Mouse (Mus musculus) spleen, postnatal 36 days (tissue): Measurements from ENCODE around the gene Ercc6.
A peak's percentile ranks its signal among the peaks of the same experiment; 100 is the strongest.

Experiments
- DNase-seq, 2 experiments: peaks; one replicate each; pipeline ENCODE4 v3.0.0; 2022; ENCODE audit warnings: low spot score in 2 of 2, mixed read lengths in 1 of 2

Gene Ercc6

GRCm38 (mm10) chr14:32572519-32572918, 59.2 kb downstream of the Ercc6 start:
- no peak for DNase-seq

DNA sequence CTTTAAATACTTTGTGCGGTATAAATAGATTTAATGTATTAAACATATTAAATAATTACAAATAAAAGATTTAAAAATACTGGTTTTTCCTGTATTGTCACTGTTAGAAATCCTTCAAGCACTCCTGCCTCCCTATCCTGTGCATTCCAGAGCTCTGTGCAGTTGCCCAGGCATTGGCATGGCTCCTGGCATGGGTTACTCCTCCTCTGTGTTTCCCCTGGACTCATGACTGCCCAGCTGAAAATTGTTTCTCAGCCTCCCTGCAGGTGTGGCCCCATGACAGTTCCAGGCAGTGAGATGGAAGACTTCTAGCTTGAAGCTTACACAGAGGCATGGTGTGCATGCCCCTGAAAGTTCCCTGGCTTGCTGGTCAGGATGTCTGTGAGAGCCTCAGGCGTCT, 65.1 kb downstream of the Ercc6 start:
- DNase-seq = no peak

DNA sequence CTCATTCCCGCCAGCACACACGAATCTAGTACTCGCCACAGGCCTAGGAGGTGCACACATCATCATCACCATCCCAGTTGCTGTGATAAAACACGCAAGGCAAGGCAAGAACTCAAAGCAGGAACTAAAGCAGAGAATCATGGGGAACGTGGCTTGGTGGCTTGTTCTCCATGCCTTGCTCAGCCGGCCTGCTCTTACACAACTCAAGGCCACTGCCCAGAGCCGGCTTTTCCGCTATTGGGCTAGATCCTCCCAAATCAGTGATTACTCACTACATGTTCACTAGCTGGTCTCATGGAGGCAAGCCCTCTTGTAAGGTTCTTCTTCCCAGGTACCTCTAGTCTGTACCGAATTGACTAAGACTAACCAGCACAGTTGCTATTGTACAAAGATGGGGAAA, 70.4 kb downstream of the Ercc6 start:
- DNase-seq = no peak

- peak in 1 of 2 experiments; percentile 17 for DNase-seq
Observed at GRCm38 (mm10) chr14:32587013-32587784, 73.9 kb downstream of the Ercc6 start.

- no peak for DNase-seq
Observed at GRCm38 (mm10) chr14:32590377-32590776, 77.1 kb downstream of the Ercc6 start.

DNA sequence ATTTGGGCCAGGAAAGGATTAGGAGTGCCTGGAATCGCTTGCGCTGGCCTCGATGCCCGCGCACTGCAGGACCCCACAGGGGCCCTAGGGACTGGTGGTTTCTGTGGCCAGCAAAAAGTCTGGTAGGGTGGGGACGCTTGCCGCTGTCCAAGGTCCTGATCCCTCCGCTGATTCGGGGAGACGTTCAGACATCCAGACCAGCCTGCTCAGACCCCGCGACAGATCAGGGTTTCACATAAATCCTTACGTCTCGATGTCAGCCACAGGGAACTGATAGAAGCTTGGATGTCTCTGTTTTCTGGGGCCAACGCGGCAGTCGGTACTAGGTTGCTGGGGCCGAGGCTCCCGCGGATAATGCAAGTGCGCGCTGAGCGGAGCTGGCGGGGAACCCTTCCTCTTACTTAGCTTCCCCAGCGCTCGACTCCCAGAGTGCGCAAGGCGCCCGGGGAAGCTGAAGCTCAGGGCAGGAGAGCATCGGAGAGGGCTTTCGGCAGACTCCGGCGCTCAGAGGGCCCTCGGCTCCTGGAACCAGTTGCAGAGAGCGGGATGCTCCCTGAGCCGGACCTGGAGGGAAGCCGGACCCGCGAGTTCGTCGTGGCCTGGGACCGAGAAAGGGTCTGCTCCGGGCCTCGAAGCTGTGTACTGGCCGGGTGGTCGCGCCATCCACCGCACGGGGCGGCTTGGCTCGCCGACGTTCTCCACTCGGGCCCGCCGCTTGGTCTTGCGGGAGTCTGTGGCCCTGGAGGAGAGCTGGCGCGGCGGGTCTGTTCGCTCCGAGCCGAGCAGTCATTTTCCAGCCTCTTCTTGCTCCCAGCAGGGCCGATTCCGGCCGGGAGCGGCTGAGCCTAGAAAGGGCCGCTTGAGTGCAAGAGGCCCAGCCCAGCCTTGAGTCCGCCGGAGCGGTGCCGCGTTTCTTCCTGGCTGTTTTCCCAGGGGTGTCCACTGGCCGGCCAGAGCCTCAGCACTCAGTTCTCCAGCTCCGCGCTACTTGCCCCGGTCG, 84.2 kb downstream of the Ercc6 start:
- DNase-seq = peak; percentile 19 to 25

- no peak for DNase-seq
Observed at GRCm38 (mm10) chr14:32598437-32599219, 85.3 kb downstream of the Ercc6 start.

GRCm38 (mm10) chr14:32599290-32600041, 86.1 kb downstream of the Ercc6 start, which contains the start of gene Prrxl1:
Prrxl1 (plus strand) TSS chr14:32599407.
- no peak for DNase-seq

- DNase-seq = no peak
Observed at GRCm38 (mm10) chr14:32600110-32600509, 86.8 kb downstream of the Ercc6 start.

GRCm38 (mm10) chr14:32605508-32605907, 92.2 kb downstream of the Ercc6 start:
- no peak for DNase-seq

DNA sequence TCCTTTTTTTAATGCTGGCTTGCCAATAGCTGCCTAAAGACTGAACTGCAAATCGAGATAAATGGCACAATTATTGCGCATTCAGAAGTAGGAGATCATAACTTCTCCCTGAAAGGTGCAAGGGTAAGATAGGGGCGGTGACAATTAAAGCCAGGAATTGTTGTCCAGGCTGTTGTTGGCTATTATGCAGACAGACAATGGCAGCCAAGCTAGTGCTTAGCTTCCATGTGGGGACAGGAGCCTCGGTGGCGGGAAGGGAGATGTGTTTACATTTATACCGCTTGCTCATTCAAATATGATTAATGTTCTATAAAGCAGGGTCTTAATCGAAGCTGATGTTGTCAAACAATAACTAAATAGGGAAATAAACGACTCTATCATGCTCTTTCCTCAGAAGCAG, 93.0 kb downstream of the Ercc6 start:
- DNase-seq = no peak

DNA sequence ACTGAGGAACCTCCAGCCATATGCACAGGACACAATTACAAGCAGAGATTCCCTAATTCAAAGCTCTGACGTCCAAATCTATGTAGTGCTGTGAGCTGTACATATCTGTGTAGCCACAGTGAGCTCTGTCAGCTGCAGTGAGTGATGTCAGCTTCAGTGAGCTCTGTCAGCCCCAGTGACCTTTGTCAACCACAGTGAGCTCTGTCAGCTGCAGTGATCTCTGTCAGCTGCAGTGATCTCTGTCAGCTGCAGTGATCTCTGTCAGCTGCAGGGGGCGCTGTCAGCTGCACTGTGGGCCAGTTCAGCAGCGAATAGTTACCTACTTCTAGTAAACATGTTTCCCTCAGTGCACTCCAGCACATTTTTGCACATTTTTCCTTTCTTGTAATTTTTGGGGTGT, 96.1 kb downstream of the Ercc6 start:
- DNase-seq = no peak

- DNase-seq = no peak
Observed at GRCm38 (mm10) chr14:32617253-32617652, 103.9 kb downstream of the Ercc6 start.

DNA sequence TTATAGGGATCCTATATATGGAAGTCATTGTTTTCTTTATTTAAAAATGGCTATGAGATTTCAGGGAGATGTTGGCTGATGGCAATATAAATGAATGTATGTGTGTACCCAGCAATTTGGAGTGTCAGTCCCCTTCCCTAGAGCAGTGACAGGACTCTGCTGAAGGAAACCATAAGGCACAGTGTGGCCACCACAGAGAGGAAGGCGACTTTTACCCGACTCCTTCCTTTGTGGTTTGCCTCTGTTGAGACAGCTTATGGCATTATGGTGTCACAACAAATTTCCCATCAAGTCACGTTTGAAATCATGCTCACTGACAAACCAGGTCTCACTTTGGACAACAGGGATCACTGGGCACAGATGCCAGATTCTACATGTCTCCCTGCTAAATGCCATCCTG, 110.9 kb downstream of the Ercc6 start:
- no peak for DNase-seq

DNA sequence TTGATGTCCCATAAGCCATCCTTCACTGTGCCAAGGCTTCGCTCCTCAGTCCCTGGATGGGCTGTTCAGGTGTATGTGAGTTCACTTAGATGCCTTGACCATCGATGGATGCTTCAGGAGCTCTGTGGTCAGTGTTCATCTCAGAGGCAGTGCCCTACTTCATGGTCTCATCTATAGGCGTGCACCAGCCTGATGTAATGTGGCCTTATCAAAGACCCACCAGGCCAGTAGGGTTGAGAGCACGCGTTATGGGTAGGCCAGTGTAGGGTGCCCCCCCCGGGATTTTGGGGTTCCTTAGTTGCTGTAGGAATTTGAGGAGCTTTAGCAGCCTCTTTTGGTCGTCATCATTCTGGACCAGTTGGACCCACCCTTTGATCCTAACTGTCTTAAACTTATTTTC, 111.5 kb downstream of the Ercc6 start:
- no peak for DNase-seq

GRCm38 (mm10) chr14:32627271-32627670, 114.0 kb downstream of the Ercc6 start:
- no peak for DNase-seq

DNA sequence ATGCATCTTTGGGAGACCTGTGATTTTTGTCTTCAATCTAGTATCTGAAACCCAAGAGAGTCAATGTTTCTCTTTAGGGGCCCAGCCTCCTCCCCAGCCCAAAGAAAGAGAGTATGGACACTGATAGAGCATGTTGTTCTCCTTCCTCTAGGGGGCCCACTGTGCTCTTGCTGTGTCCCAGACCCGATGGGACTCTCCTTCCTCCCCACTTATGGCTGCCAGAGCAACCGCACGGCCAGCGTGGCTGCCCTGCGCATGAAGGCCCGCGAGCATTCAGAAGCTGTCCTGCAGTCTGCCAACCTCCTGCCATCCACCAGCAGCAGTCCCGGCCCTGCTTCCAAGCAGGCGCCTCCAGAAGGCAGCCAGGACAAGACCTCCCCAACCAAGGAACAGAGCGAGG, 115.3 kb downstream of the Ercc6 start:
- no peak for DNase-seq
